Mouse (Mus musculus): ENCODE measurements around the gene Scel. TPM values are rescaled to one million over a fixed set of nuclear protein-coding genes. Genes with fewer than 3 reads are reported as not detected.
A peak's percentile ranks its signal among the peaks of the same experiment; 100 is the strongest.

Scel gene
- polyA plus RNA-seq, 1 experiment from 2014 or later: 66.6 TPM

- CTCF ChIA-PET: no interaction called here
- no peak for TF ChIP-seq CTCF (IDR thresholded peaks at IDR 0.05)
- H3K27me3 ChIP-seq: no peaks in the 10 kb centered on the region
- in situ Hi-C loops (cut with MboI; ENCODE audit: low pct_unique_long_range_greater_than_20kb): loop anchor here (25.0 kb wide), 1 partner anchor 951 kb away; the partner anchor contains the start of gene Rnf219
- DNase-seq (ENCODE audit: low read depth, low spot score) (no peak), ATAC-seq (no peak)
- POLR2A ChIA-PET: no interaction called here
These were observed 48.4 kb downstream of the Scel start for GRCm38 (mm10) chr14:103561383-103562096.

GRCm38 (mm10) chr14:103567957-103568356 lies 54.8 kb downstream of the Scel start:
- no peaks in the 10 kb centered on the region for H3K27me3 ChIP-seq
- ChIA-PET CTCF (interaction anchor here (0.9 to 1.1 kb wide), 2 partner anchors 7 to 17 kb away, joined by 3 read pairs; no protein-coding TSS in a partner anchor), POLR2A (no interaction called here)
- in situ Hi-C loops (cut with MboI; ENCODE audit: low pct_unique_long_range_greater_than_20kb): loop anchor here (25.0 kb wide), 1 partner anchor 944 kb away; the partner anchor contains the start of gene Rnf219
- ATAC-seq: peak; percentile 62
- no peak for DNase-seq (ENCODE audit: low read depth, low spot score)
- TF ChIP-seq CTCF (IDR thresholded peaks at IDR 0.05): no peak

GRCm38 (mm10) chr14:103568433-103568832 lies 55.3 kb downstream of the Scel start:
- in situ Hi-C loops (cut with MboI; ENCODE audit: low pct_unique_long_range_greater_than_20kb): loop anchor here (25.0 kb wide), 1 partner anchor 944 kb away; the partner anchor contains the start of gene Rnf219
- TF ChIP-seq CTCF (IDR thresholded peaks at IDR 0.05): no peak
- ATAC-seq (no peak), DNase-seq (ENCODE audit: low read depth, low spot score) (no peak)
- H3K27me3 ChIP-seq: no peaks in the 10 kb centered on the region
- POLR2A ChIA-PET: no interaction called here
- CTCF ChIA-PET: interaction anchor here (1.1 to 2.0 kb wide), 2 partner anchors 8 to 17 kb away, joined by 3 to 7 read pairs; no protein-coding TSS in a partner anchor

GRCm38 (mm10) chr14:103571598-103572320 lies 58.6 kb downstream of the Scel start:
- ChIA-PET POLR2A (interaction anchor here (0.7 kb wide), 1 partner anchor 31 kb away, joined by 4 read pairs; no protein-coding TSS in a partner anchor), CTCF (no interaction called here)
- DNase-seq (ENCODE audit: low read depth, low spot score) (no peak), ATAC-seq (no peak)
- in situ Hi-C loops (cut with MboI; ENCODE audit: low pct_unique_long_range_greater_than_20kb): loop anchor here (25.0 kb wide), 1 partner anchor 941 kb away; the partner anchor contains the start of gene Rnf219
- TF ChIP-seq CTCF (IDR thresholded peaks at IDR 0.05): no peak
- no peaks in the 10 kb centered on the region for H3K27me3 ChIP-seq

- TF ChIP-seq CTCF (IDR thresholded peaks at IDR 0.05): no peak
- H3K27me3 ChIP-seq: no peaks in the 10 kb centered on the region
- DNase-seq (ENCODE audit: low read depth, low spot score): no peak
- no peak for ATAC-seq
- ChIA-PET CTCF (no interaction called here), POLR2A (no interaction called here)
- in situ Hi-C loops (cut with MboI; ENCODE audit: low pct_unique_long_range_greater_than_20kb): no loop called here
These were observed 62.7 kb downstream of the Scel start for GRCm38 (mm10) chr14:103575854-103576253.

GRCm38 (mm10) chr14:103577011-103577410 lies 63.9 kb downstream of the Scel start:
- ChIA-PET CTCF (no interaction called here), POLR2A (no interaction called here)
- in situ Hi-C loops (cut with MboI; ENCODE audit: low pct_unique_long_range_greater_than_20kb): no loop called here
- no peak for TF ChIP-seq CTCF (IDR thresholded peaks at IDR 0.05)
- DNase-seq (ENCODE audit: low read depth, low spot score) (no peak), ATAC-seq (no peak)
- no peaks in the 10 kb centered on the region for H3K27me3 ChIP-seq

GRCm38 (mm10) chr14:103586662-103587061 lies 73.5 kb downstream of the Scel start:
- CTCF ChIA-PET: no interaction called here
- H3K27me3 ChIP-seq: no peaks in the 10 kb centered on the region
- POLR2A ChIA-PET: no interaction called here
- no peak for TF ChIP-seq CTCF (IDR thresholded peaks at IDR 0.05)
- DNase-seq (ENCODE audit: low read depth, low spot score): peak; percentile 4
- no peak for ATAC-seq
- in situ Hi-C loops (cut with MboI; ENCODE audit: low pct_unique_long_range_greater_than_20kb): no loop called here

- ATAC-seq (no peak), DNase-seq (ENCODE audit: low read depth, low spot score) (no peak)
- in situ Hi-C loops (cut with MboI; ENCODE audit: low pct_unique_long_range_greater_than_20kb): no loop called here
- H3K27me3 ChIP-seq: no peaks in the 10 kb centered on the region
- CTCF ChIA-PET: interaction anchor here (0.9 kb wide), 1 partner anchor 43 kb away, joined by 4 read pairs; no protein-coding TSS in a partner anchor
- POLR2A ChIA-PET: no interaction called here
- no peak for TF ChIP-seq CTCF (IDR thresholded peaks at IDR 0.05)
These were observed 74.2 kb downstream of the Scel start for GRCm38 (mm10) chr14:103587208-103587900.

GRCm38 (mm10) chr14:103589819-103590218 lies 76.7 kb downstream of the Scel start:
- H3K27me3 ChIP-seq: no peaks in the 10 kb centered on the region
- DNase-seq (ENCODE audit: low read depth, low spot score) (no peak), ATAC-seq (no peak)
- CTCF ChIA-PET: interaction anchor here (0.9 kb wide), 1 partner anchor 11 kb away, joined by 3 read pairs; no protein-coding TSS in a partner anchor
- POLR2A ChIA-PET: no interaction called here
- TF ChIP-seq CTCF (IDR thresholded peaks at IDR 0.05): no peak
- in situ Hi-C loops (cut with MboI; ENCODE audit: low pct_unique_long_range_greater_than_20kb): no loop called here

GRCm38 (mm10) chr14:103595870-103596269 lies 82.7 kb downstream of the Scel start:
- ChIA-PET POLR2A (no interaction called here), CTCF (no interaction called here)
- no peak for TF ChIP-seq CTCF (IDR thresholded peaks at IDR 0.05)
- ATAC-seq: no peak
- in situ Hi-C loops (cut with MboI; ENCODE audit: low pct_unique_long_range_greater_than_20kb): no loop called here
- no peaks in the 10 kb centered on the region for H3K27me3 ChIP-seq
- no peak for DNase-seq (ENCODE audit: low read depth, low spot score)

Data from Patski (cell line).